ENCODE assay signal across 9 mouse cellular contexts in the genomic region with DNA sequence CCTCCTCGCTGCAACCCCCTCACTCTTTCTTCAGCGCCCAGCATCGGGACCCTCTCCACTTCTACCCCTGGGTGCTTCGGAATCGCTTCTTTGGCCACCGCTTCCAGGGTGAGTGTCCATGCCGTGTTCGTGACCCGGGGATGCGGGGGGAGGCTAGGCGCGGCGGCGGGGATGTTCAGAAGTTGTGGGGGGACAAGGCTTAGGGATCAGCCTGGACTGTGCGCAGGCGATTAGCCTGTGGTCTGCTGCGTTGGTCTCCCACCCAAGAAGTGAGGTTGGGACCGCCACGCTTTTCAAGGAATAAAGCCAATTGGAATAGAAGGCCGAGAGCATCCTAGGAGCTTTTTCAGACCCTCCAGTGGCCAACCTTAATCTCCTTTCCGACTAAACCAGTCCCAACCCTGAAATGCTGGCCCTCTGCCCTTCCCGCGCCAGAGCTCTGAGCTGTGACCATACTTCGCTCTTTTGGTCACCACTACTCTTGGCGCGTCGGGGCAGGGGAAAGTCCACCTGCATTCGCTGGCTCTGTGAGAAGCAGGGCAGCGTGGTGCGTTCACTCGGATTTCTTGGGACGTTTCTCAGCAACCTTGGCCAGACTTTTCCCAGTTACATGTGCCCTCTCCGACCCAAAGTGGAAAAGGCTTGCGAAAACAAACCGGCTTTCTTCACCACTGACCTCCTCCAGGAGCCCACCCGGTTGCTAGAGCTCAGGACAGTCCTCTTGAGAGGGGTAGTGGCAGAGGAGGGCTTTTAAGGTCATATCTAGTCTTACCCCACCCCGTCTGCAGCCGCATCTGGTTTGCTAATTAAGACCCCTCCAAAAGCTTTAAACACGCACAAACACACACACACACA. TPM values are rescaled to one million over a fixed set of nuclear protein-coding genes. Genes with fewer than 3 reads are reported as not detected.
A peak's percentile ranks its signal among the peaks of the same experiment; 100 is the strongest.
DNase-seq lines count a peak whose midpoint lies in the region; ATAC-seq and TF ChIP-seq lines count a peak whose summit lies in the region.
"Had no signal": no experiment of that assay in that cellular context is flagged by ENCODE, and none has a peak within 500 bp of the region (broad histone marks: within the 10 kb centered on the region; RNA-seq: fewer than 3 reads in every experiment).

No protein-coding gene starts in this region.

- H3K4me1 ChIP-seq in forebrain, postnatal 0 days (ENCODE audit: insufficient read depth) = peaks cover 18% of the 10 kb centered on the region; the same call in 1 of the 2 replicates
- peaks cover 42% of the 10 kb centered on the region for H3K4me1 ChIP-seq in neural tube, embryonic 15.5 days

- TF ChIP-seq CTCF in layer of hippocampus, adult 2 months (conservative IDR thresholded peaks at IDR 0.05) = no peak
- no peak for TF ChIP-seq CTCF in forebrain, postnatal 0 days (IDR thresholded peaks at IDR 0.05; ENCODE audit: low read depth)

- H3K36me3 ChIP-seq in forebrain, postnatal 0 days (ENCODE audit: insufficient read depth) = no peaks in the 10 kb centered on the region
- H3K36me3 ChIP-seq in neural tube, embryonic 15.5 days = no peaks in the 10 kb centered on the region

- 2% methylated on average over 39 of the region's 39 CpGs for WGBS in forebrain, postnatal 0 days
- 1% methylated on average over 39 of the region's 39 CpGs for WGBS in neural tube, embryonic 15.5 days

- no peak for ATAC-seq in forebrain, postnatal 0 days
- no peak for ATAC-seq in neural tube, embryonic 15.5 days (ENCODE audit: low FRiP score)
- no peak for ATAC-seq in granulocyte monocyte progenitor cell, adult 5-6 weeks (replicated peaks; ENCODE audit: poor library complexity, severe bottlenecking)

- peak overlapping the region; percentile 68 for H3K4me2 ChIP-seq in forebrain, postnatal 0 days (ENCODE audit: low read depth)
- peak overlapping the region; percentile 65 for H3K4me2 ChIP-seq in neural tube, embryonic 15.5 days

- DNase-seq in layer of hippocampus, adult 2 months (ENCODE audit: low spot score in 2 of 2) = no peak
- no peak for DNase-seq in layer of hippocampus, adult 9-11 months
- DNase-seq in forebrain, postnatal 0 days = peak; percentile 43
- DNase-seq in kidney, postnatal 4 days = peak; percentile 52 to 75
- no peak for DNase-seq in T-cell, adult 2 months (ENCODE audit: low spot score)
- no peak for DNase-seq in lung, postnatal 25 days (ENCODE audit: low spot score)

- H3K4me3 ChIP-seq in layer of hippocampus, adult 2 months = peak overlapping the region; percentile 74
- peak overlapping the region; percentile 50 for H3K4me3 ChIP-seq in forebrain, postnatal 0 days (ENCODE audit: low read depth, low read length)
- H3K4me3 ChIP-seq in neural tube, embryonic 15.5 days (replicated peaks) = peak overlapping the region; percentile 33
- H3K4me3 ChIP-seq: myocyte had no signal

- peaks cover 17% of the 10 kb centered on the region for H3K27me3 ChIP-seq in forebrain, postnatal 0 days (ENCODE audit: insufficient read depth, low read length)
- H3K27me3 ChIP-seq in neural tube, embryonic 15.5 days (replicated peaks) = peaks cover 88% of the 10 kb centered on the region

- H3K9ac ChIP-seq in forebrain, postnatal 0 days = peak overlapping the region; percentile 63
- H3K9ac ChIP-seq in neural tube, embryonic 15.5 days (replicated peaks) = no peak overlapping the region; the same call in 1 of the 2 replicates

- peak overlapping the region; percentile 85 for H3K27ac ChIP-seq in layer of hippocampus, adult 2 months
- peak overlapping the region; percentile 70 for H3K27ac ChIP-seq in forebrain, postnatal 0 days (ENCODE audit: low read depth, low read length)
- H3K27ac ChIP-seq in neural tube, embryonic 15.5 days (replicated peaks) = no peak overlapping the region

- no peaks in the 10 kb centered on the region for H3K9me3 ChIP-seq in forebrain, postnatal 0 days (ENCODE audit: low read length)
- no peaks in the 10 kb centered on the region for H3K9me3 ChIP-seq in neural tube, embryonic 15.5 days (replicated peaks)

RNA-seq across cellular contexts. Expression of gene Emx1, which starts 1.2 kb away (rescaled TPM):
- 10 to 100 TPM; 15.9 to 20.2 TPM for total RNA-seq in layer of hippocampus, adult 2 months (2021)
- 25.7 and 41.6 TPM in 2 replicates for total RNA-seq in forebrain, postnatal 0 days (2014; rRNA removed)
- 28.8 and 41.0 TPM in 2 replicates for polyA plus RNA-seq in forebrain, postnatal 0 days (2015; fragmentation: Nextera tagmentation; extraction: Ambion mirVana)
- polyA plus RNA-seq in neural tube, embryonic 15.5 days (2015; fragmentation: Nextera tagmentation; extraction: Ambion mirVana) = not detected in 2 replicates
- total RNA-seq in granulocyte monocyte progenitor cell, adult 5-6 weeks (2014; fragmentation: Nextera tagmentation) = not detected in 2 replicates
- total RNA-seq in granulocyte monocyte progenitor cell, adult 5-6 weeks (2017) = not detected in 2 replicates
- polyA plus RNA-seq: myocyte had no signal

RNA-seq across cellular contexts. Expression of gene Spr, which starts 50.9 kb away (rescaled TPM):
- 10 to 100 TPM; 44.5 to 48.2 TPM for total RNA-seq in layer of hippocampus, adult 2 months (2021)
- total RNA-seq in forebrain, postnatal 0 days (2014; rRNA removed) = 34.3 and 52.0 TPM in 2 replicates
- 38.4 and 49.5 TPM in 2 replicates for polyA plus RNA-seq in forebrain, postnatal 0 days (2015; fragmentation: Nextera tagmentation; extraction: Ambion mirVana)
- polyA plus RNA-seq in neural tube, embryonic 15.5 days (2015; fragmentation: Nextera tagmentation; extraction: Ambion mirVana) = 35.6 and 39.9 TPM in 2 replicates
- total RNA-seq in granulocyte monocyte progenitor cell, adult 5-6 weeks (2014; fragmentation: Nextera tagmentation) = 23.9 and 29.4 TPM in 2 replicates
- 17.5 and 17.7 TPM in 2 replicates for total RNA-seq in granulocyte monocyte progenitor cell, adult 5-6 weeks (2017)

Comparison
In these comparisons a context has a peak if more than half of its experiments do, and no peak if none do; other contexts are left out.
1. DNase-seq: peak in forebrain, postnatal 0 days (single experiment) and kidney, postnatal 4 days (2 of 2); none in layer of hippocampus, adult 2 months (0 of 2), layer of hippocampus, adult 9-11 months (single experiment), T-cell, adult 2 months (single experiment) and lung, postnatal 25 days (single experiment).
2. RNA of gene Emx1, which starts 1.2 kb away (total RNA-seq): 25.7 to 41.6 TPM in forebrain, postnatal 0 days and 15.9 to 20.2 TPM in layer of hippocampus, adult 2 months; not detected in granulocyte monocyte progenitor cell, adult 5-6 weeks; every median in the first group is over 10 times any median in the second.
3. Peak in every context shown above with its lines, with median percentiles within 50 percentile points of each other: H3K4me3 ChIP-seq.